Mouse (Mus musculus): ENCODE data around the gene Gtf2ird2. TPM values are rescaled to one million over a fixed set of nuclear protein-coding genes. Genes with fewer than 3 reads are reported as not detected.

Gene Gtf2ird2
- total and polyA plus RNA-seq, 3 experiments: 3.6 to 4.6 TPM; not detected in 1

DNA sequence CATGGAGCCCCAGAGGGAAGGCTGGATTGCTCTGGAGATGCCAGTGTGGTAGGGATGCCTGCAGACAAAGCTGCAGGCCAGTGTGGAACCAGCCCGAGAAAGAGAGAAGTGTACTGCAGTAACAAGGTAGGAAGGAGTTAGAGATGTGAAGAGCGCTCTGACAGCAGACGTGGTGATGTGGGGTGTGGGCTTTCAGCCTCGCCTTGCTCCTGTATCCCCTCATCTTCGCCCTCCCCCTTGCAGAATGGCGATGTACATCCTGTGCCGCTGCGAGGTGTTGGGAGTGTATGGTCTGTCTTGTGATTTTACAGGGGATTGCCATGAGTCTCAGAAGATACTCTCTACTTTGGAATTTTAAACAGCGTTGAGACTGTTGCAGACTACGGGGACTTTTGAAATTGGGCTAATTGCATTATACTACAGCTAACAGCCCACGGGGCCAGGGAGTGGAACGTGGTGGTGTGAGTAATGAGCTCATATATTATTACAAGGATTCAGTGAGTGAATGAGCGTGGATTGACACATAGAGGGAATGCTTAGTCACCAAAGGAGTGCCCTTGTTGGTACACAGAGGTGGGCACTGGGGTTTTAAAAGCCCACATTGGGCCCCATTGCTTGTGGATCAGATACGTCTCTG lies 64.9 kb downstream of the Gtf2ird2 start:
- Histone ChIP-seq H3K79me2 (ENCODE audit: control insufficient read depth, insufficient read depth, low read length, poor library complexity) (no peaks in the 10 kb centered on the region), H3K9ac (ENCODE audit: control insufficient read depth, low read depth, low read length, poor library complexity, severe bottlenecking) (no peak overlapping the region), H3K4me1 (ENCODE audit: control insufficient read depth in 1 of 2, insufficient read depth in 2 of 2, low read length in 2 of 2) (no peaks in the 10 kb centered on the region), H3K36me3 (ENCODE audit: control insufficient read depth in 1 of 2, insufficient read depth in 2 of 2, low read length in 2 of 2) (peaks cover 0 to 22% of the 10 kb centered on the region in 2 experiments; a peak in 2 of 4 replicates), H3K9me3 (replicated peaks; ENCODE audit: insufficient read depth, low read length) (no peaks in the 10 kb centered on the region), H3K4me3 (ENCODE audit: control insufficient read depth in 1 of 2, insufficient read depth in 1 of 2, low read depth in 2 of 2, low read length in 2 of 2) (no peak overlapping the region), H3K27ac (ENCODE audit: control insufficient read depth, low read depth, low read length) (no peak overlapping the region), H3K27me3 (ENCODE audit: control insufficient read depth in 1 of 2, insufficient read depth in 2 of 2, low read length in 2 of 2) (no peaks in the 10 kb centered on the region)
- DNase-seq (ENCODE audit: low read depth, low spot score): no peak
- no peak for TF ChIP-seq NELFE (IDR thresholded peaks at IDR 0.05; ENCODE audit: low read depth, low read length)
- no peak for TF ChIP-seq POLR2A (IDR thresholded peaks at IDR 0.05; ENCODE audit: control insufficient read depth in 1 of 2, insufficient read depth in 1 of 2, low read depth in 1 of 2, low read length in 2 of 2, poor library complexity in 1 of 2)

DNA sequence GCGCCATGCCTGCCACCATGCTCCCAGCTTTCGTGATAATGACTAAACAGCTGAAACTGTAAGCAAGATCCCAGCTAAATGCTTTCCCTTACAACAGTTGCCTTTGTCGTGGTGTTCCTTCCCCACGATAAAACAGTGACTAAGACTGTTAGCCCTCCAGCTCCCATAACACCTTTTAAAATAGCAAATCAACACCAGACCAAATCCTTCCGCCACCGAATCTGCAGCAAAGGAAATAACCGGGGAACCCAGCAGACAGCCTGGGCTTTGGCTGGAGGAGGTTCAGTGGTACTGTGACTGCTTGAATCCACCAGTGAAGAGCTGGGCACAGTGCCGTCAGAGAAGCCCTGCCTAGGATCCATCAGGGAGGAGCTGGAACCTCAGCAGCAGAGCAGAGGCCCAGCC lies 65.4 kb downstream of the Gtf2ird2 start:
- no peak overlapping the region for H3K9ac ChIP-seq (ENCODE audit: control insufficient read depth, low read depth, low read length, poor library complexity, severe bottlenecking)
- no peaks in the 10 kb centered on the region for H3K4me1 ChIP-seq (ENCODE audit: control insufficient read depth in 1 of 2, insufficient read depth in 2 of 2, low read length in 2 of 2)
- H3K27me3 ChIP-seq (ENCODE audit: control insufficient read depth in 1 of 2, insufficient read depth in 2 of 2, low read length in 2 of 2): no peaks in the 10 kb centered on the region
- H3K4me3 ChIP-seq (ENCODE audit: control insufficient read depth in 1 of 2, insufficient read depth in 1 of 2, low read depth in 2 of 2, low read length in 2 of 2): no peak overlapping the region
- H3K27ac ChIP-seq (ENCODE audit: control insufficient read depth, low read depth, low read length): no peak overlapping the region
- DNase-seq (ENCODE audit: low read depth, low spot score): no peak
- no peaks in the 10 kb centered on the region for H3K9me3 ChIP-seq (replicated peaks; ENCODE audit: insufficient read depth, low read length)
- no peak for TF ChIP-seq ZMIZ1 (IDR thresholded peaks at IDR 0.05; ENCODE audit: low read depth, low read length)
- no peak for TF ChIP-seq EP300 (IDR thresholded peaks at IDR 0.05; ENCODE audit: low read depth in 1 of 2, low read length in 2 of 2)
- no peak for TF ChIP-seq JUND (IDR thresholded peaks at IDR 0.05; ENCODE audit: low read depth, low read length)
- no peak for TF ChIP-seq UBTF (IDR thresholded peaks at IDR 0.05; ENCODE audit: borderline replicate concordance, insufficient read depth, low read depth, low read length)
- no peak for TF ChIP-seq ETS1 (IDR thresholded peaks at IDR 0.05; ENCODE audit: low read depth, low read length)
- TF ChIP-seq CHD1 (IDR thresholded peaks at IDR 0.05; ENCODE audit: low read depth, low read length): no peak
- H3K36me3 ChIP-seq (ENCODE audit: control insufficient read depth in 1 of 2, insufficient read depth in 2 of 2, low read length in 2 of 2): peaks cover 0 to 19% of the 10 kb centered on the region in 2 experiments; a peak in 2 of 4 replicates
- H3K79me2 ChIP-seq (ENCODE audit: control insufficient read depth, insufficient read depth, low read length, poor library complexity): no peaks in the 10 kb centered on the region

DNA sequence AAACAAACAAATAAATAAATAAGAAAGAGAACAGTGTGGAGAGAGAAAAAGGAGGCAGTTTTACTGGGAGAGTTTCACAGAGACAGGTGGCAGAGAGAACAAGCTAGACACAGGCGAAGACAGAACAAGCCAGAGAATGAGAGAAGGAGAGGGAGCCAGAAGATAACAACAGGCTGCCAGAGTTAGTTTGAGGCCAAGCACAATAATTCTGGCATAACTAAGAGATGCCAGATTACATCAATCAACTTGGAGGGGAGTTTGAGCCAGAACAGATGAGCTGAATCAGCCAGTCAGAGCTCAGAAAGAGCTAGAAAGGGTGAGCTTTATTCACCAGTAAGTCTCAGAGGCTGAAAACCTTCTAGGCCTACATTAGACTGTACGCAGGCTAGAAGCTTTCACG lies 66.8 kb downstream of the Gtf2ird2 start:
- Histone ChIP-seq H3K79me2 (ENCODE audit: control insufficient read depth, insufficient read depth, low read length, poor library complexity) (no peaks in the 10 kb centered on the region), H3K27ac (ENCODE audit: control insufficient read depth, low read depth, low read length) (no peak overlapping the region), H3K9ac (ENCODE audit: control insufficient read depth, low read depth, low read length, poor library complexity, severe bottlenecking) (no peak overlapping the region), H3K4me3 (ENCODE audit: control insufficient read depth in 1 of 2, insufficient read depth in 1 of 2, low read depth in 2 of 2, low read length in 2 of 2) (no peak overlapping the region), H3K27me3 (ENCODE audit: control insufficient read depth in 1 of 2, insufficient read depth in 2 of 2, low read length in 2 of 2) (no peaks in the 10 kb centered on the region), H3K9me3 (replicated peaks; ENCODE audit: insufficient read depth, low read length) (no peaks in the 10 kb centered on the region), H3K36me3 (ENCODE audit: control insufficient read depth in 1 of 2, insufficient read depth in 2 of 2, low read length in 2 of 2) (peaks cover 0 to 12% of the 10 kb centered on the region in 2 experiments; a peak in 1 of 4 replicates), H3K4me1 (ENCODE audit: control insufficient read depth in 1 of 2, insufficient read depth in 2 of 2, low read length in 2 of 2) (no peaks in the 10 kb centered on the region)
- no peak for DNase-seq (ENCODE audit: low read depth, low spot score)
- TF ChIP-seq ELF1 (IDR thresholded peaks at IDR 0.05; ENCODE audit: low read depth, low read length) (no peak), TBP (IDR thresholded peaks at IDR 0.05; ENCODE audit: low read depth, low read length) (no peak), GATA1 (IDR thresholded peaks at IDR 0.05; ENCODE audit: low read depth, low read length) (no peak), RCOR1 (IDR thresholded peaks at IDR 0.05; ENCODE audit: low read depth, low read length) (no peak)

Data from MEL (cell line).